Comparison of ENCODE assay signal across 8 mouse cellular contexts in genomic region chr15:30173370-30173941, GRCm38 (mm10). TPM values are rescaled to one million over a fixed set of nuclear protein-coding genes. Genes with fewer than 3 reads are reported as not detected.
DNase-seq lines count a peak whose midpoint lies in the region; ATAC-seq and TF ChIP-seq lines count a peak whose summit lies in the region.

No protein-coding gene starts in this region.

- H3K36me3 ChIP-seq in heart, embryonic 13.5 days, result no peaks in the 10 kb centered on the region
- no peaks in the 10 kb centered on the region for H3K36me3 ChIP-seq in forebrain, embryonic 12.5 days (replicated peaks)
- no peaks in the 10 kb centered on the region for H3K36me3 ChIP-seq in midbrain, postnatal 0 days (ENCODE audit: insufficient read depth, low read length)

- WGBS in heart, embryonic 13.5 days, result under 1% methylated on average over 29 of the region's 29 CpGs
- under 1% methylated on average over 29 of the region's 29 CpGs for WGBS in forebrain, embryonic 12.5 days
- under 1% methylated on average over 29 of the region's 29 CpGs for WGBS in midbrain, postnatal 0 days

- no peak for ATAC-seq in heart, embryonic 13.5 days (ENCODE audit: extremely low read depth, insufficient number of reproducible peaks, low FRiP score, low TSS enrichment)
- ATAC-seq in forebrain, embryonic 12.5 days (ENCODE audit: low FRiP score), result peak; percentile 71
- ATAC-seq in midbrain, postnatal 0 days (ENCODE audit: low FRiP score), result peak; percentile 72

- H3K9ac ChIP-seq in heart, embryonic 13.5 days, result peak overlapping the region; percentile 76
- H3K9ac ChIP-seq in forebrain, embryonic 12.5 days, result peak overlapping the region; percentile 86
- H3K9ac ChIP-seq in midbrain, postnatal 0 days (replicated peaks; ENCODE audit: low read length, poor library complexity, severe bottlenecking), result peak overlapping the region; percentile 81

- H3K4me3 ChIP-seq in heart, embryonic 13.5 days, result peak overlapping the region; percentile 76
- peak overlapping the region; percentile 77 for H3K4me3 ChIP-seq in forebrain, embryonic 12.5 days (replicated peaks)
- peak overlapping the region; percentile 67 for H3K4me3 ChIP-seq in midbrain, postnatal 0 days (ENCODE audit: low read depth, low read length)

- peaks cover 12% of the 10 kb centered on the region; the same call in 1 of the 2 replicates for H3K4me1 ChIP-seq in heart, embryonic 13.5 days
- H3K4me1 ChIP-seq in forebrain, embryonic 12.5 days, result peaks cover 19% of the 10 kb centered on the region
- no peaks in the 10 kb centered on the region for H3K4me1 ChIP-seq in midbrain, postnatal 0 days (ENCODE audit: insufficient read depth, low read length)

- no peak for TF ChIP-seq POLR2A in brain, embryonic 14.5 days (IDR thresholded peaks at IDR 0.05; ENCODE audit: borderline replicate concordance, extremely low read depth, insufficient read depth, insufficient read length, poor library complexity, severe bottlenecking)

- DNase-seq in heart, adult 11 months, result no peak
- peak; percentile 87 for DNase-seq in brain, embryonic 14.5 days (ENCODE audit: low read depth)
- peak; percentile 30 for DNase-seq in layer of hippocampus, postnatal 25 days (ENCODE audit: extremely low spot score in 1 of 2, low spot score in 1 of 2)
- peak; percentile 61 for DNase-seq in midbrain, postnatal 0 days (ENCODE audit: low spot score)
- no peak for DNase-seq in spleen, adult 18-20 months
- DNase-seq in heart, postnatal 25 days (ENCODE audit: low spot score), result no peak

- no peak overlapping the region for H3K27ac ChIP-seq in heart, embryonic 13.5 days (replicated peaks)
- H3K27ac ChIP-seq in forebrain, embryonic 12.5 days, result peak overlapping the region; percentile 93
- peak overlapping the region; percentile 92 for H3K27ac ChIP-seq in midbrain, postnatal 0 days (ENCODE audit: low read depth, low read length)

- H3K4me2 ChIP-seq in heart, embryonic 13.5 days, result peak overlapping the region; percentile 99
- H3K4me2 ChIP-seq in forebrain, embryonic 12.5 days, result peak overlapping the region; percentile 76
- H3K4me2 ChIP-seq in midbrain, postnatal 0 days (ENCODE audit: low read depth, low read length, poor library complexity, severe bottlenecking), result peak overlapping the region; percentile 59

- no peak for TF ChIP-seq CTCF in brain, embryonic 14.5 days (IDR thresholded peaks at IDR 0.05; ENCODE audit: borderline replicate concordance, extremely low read depth, insufficient read depth, insufficient read length)
- no peak for TF ChIP-seq CTCF in midbrain, postnatal 0 days (IDR thresholded peaks at IDR 0.05)

- H3K9me3 ChIP-seq in heart, embryonic 13.5 days, result no peaks in the 10 kb centered on the region
- no peaks in the 10 kb centered on the region for H3K9me3 ChIP-seq in forebrain, embryonic 12.5 days
- no peaks in the 10 kb centered on the region for H3K9me3 ChIP-seq in midbrain, postnatal 0 days (ENCODE audit: low read length)

- intact Hi-C loops in heart, postnatal 25 days (cut with DNase I), result no loop called here

- peaks cover 49% of the 10 kb centered on the region for H3K27me3 ChIP-seq in heart, embryonic 13.5 days (replicated peaks)
- H3K27me3 ChIP-seq in forebrain, embryonic 12.5 days, result peaks cover 12% of the 10 kb centered on the region; the same call in 1 of the 2 replicates
- H3K27me3 ChIP-seq in midbrain, postnatal 0 days (ENCODE audit: insufficient read depth, low read length), result no peaks in the 10 kb centered on the region

RNA-seq across cellular contexts. Expression of gene Ctnnd2, which starts 1.1 kb away (rescaled TPM):
- polyA plus RNA-seq in heart, embryonic 13.5 days (2015; fragmentation: Nextera tagmentation; extraction: Ambion mirVana), result 0.91 and 1.4 TPM in 2 replicates
- 57.9 and 105 TPM in 2 replicates for polyA plus RNA-seq in brain, embryonic 14.5 days (2012; rRNA removed)
- 60.2 and 65.0 TPM in 2 replicates for polyA plus RNA-seq in forebrain, embryonic 12.5 days (2016; fragmentation: Nextera tagmentation; extraction: Ambion mirVana)
- total RNA-seq in layer of hippocampus, postnatal 25 days (2021), result 100 to 1,000 TPM; 212 to 235 TPM
- total RNA-seq in midbrain, postnatal 0 days (2014; rRNA removed), result 177 and 178 TPM in 2 replicates
- polyA plus RNA-seq in midbrain, postnatal 0 days (2015; fragmentation: Nextera tagmentation; extraction: Ambion mirVana), result 82.5 and 89.0 TPM in 2 replicates
- total RNA-seq in heart, postnatal 25 days (2021), result under 1 TPM; 0.14 to 0.18 TPM

Comparison
In these comparisons a context has a peak if more than half of its experiments do, and no peak if none do; other contexts are left out.
1. DNase-seq: peak in brain, embryonic 14.5 days (single experiment), layer of hippocampus, postnatal 25 days (2 of 2) and midbrain, postnatal 0 days (single experiment); none in heart, adult 11 months (single experiment), spleen, adult 18-20 months (0 of 2) and heart, postnatal 25 days (single experiment).
2. RNA of gene Ctnnd2, which starts 1.1 kb away (polyA plus RNA-seq): 57.9 to 105 TPM in brain, embryonic 14.5 days, 82.5 to 89.0 TPM in midbrain, postnatal 0 days and 60.2 to 65.0 TPM in forebrain, embryonic 12.5 days; 0.91 to 1.4 TPM in heart, embryonic 13.5 days; every median in the first group is over 10 times any median in the second.
3. Peak in every context shown above with its lines, with median percentiles within 50 percentile points of each other: H3K4me2 ChIP-seq, H3K4me3 ChIP-seq and H3K9ac ChIP-seq.